Mouse (Mus musculus) spleen, postnatal 10 days (tissue): ENCODE results near the gene Tcf12.

Experiments
- DNase-seq, 2 experiments: peaks; one replicate each; pipeline ENCODE4 v3.0.0; 2021 to 2022; ENCODE audit warnings: low spot score in 2 of 2

The Tcf12 gene

GRCm38 (mm10) chr9:72111622-72112550, at the start of gene Tcf12:
Gene Tcf12 (minus strand): TSS chr9:72111871.
- peak in 1 of 2 experiments; percentile 87 for DNase-seq

GRCm38 (mm10) chr9:72158392-72158791, 46.7 kb upstream of the Tcf12 start:
- DNase-seq = no peak

- DNase-seq = no peak
Observed at GRCm38 (mm10) chr9:72157091-72157490, 45.4 kb upstream of the Tcf12 start.

GRCm38 (mm10) chr9:72155250-72156138, 43.8 kb upstream of the Tcf12 start:
- no peak for DNase-seq

- DNase-seq = no peak
Observed at GRCm38 (mm10) chr9:72144148-72144547, 32.5 kb upstream of the Tcf12 start.

GRCm38 (mm10) chr9:72137899-72138298, 26.2 kb upstream of the Tcf12 start:
- no peak for DNase-seq

GRCm38 (mm10) chr9:72133772-72134245, 22.1 kb upstream of the Tcf12 start:
- DNase-seq = no peak

GRCm38 (mm10) chr9:72133089-72133771, 21.6 kb upstream of the Tcf12 start:
- DNase-seq = peak; percentile 82 to 84

GRCm38 (mm10) chr9:72132728-72133088, 21.0 kb upstream of the Tcf12 start:
- DNase-seq = no peak

GRCm38 (mm10) chr9:72129884-72130283, 18.2 kb upstream of the Tcf12 start:
- no peak for DNase-seq

- no peak for DNase-seq
Observed at GRCm38 (mm10) chr9:72125442-72125841, 13.8 kb upstream of the Tcf12 start.

- DNase-seq = no peak
Observed at GRCm38 (mm10) chr9:72118490-72118889, 6.8 kb upstream of the Tcf12 start.

GRCm38 (mm10) chr9:72111004-72111621, 558 bp downstream of the Tcf12 start:
- peak; percentile 67 to 77 for DNase-seq

GRCm38 (mm10) chr9:72110627-72111003, 1.1 kb downstream of the Tcf12 start:
- DNase-seq = peak; percentile 55 to 58

GRCm38 (mm10) chr9:72103471-72103870, 8.2 kb downstream of the Tcf12 start:
- DNase-seq = no peak

- no peak for DNase-seq
Observed at GRCm38 (mm10) chr9:72099945-72100685, 11.6 kb downstream of the Tcf12 start.

- no peak for DNase-seq
Observed at GRCm38 (mm10) chr9:72098056-72098455, 13.6 kb downstream of the Tcf12 start.

- DNase-seq = peak in 1 of 2 experiments; percentile 23
Observed at GRCm38 (mm10) chr9:72097083-72097482, 14.6 kb downstream of the Tcf12 start.

- no peak for DNase-seq
Observed at GRCm38 (mm10) chr9:72094675-72095074, 17.0 kb downstream of the Tcf12 start.

GRCm38 (mm10) chr9:72092191-72092590, 19.5 kb downstream of the Tcf12 start:
- DNase-seq = no peak
